Mouse (Mus musculus): ENCODE measurements around the gene Onecut1.

The Onecut1 gene

GRCm38 (mm10) chr9:74911430-74911829 lies 49.7 kb downstream of the Onecut1 start:
- no peak for DNase-seq (ENCODE audit: low read depth, low spot score)

GRCm38 (mm10) chr9:74911919-74912318 lies 50.2 kb downstream of the Onecut1 start:
- DNase-seq (ENCODE audit: low read depth, low spot score), result no peak

- no peak for DNase-seq (ENCODE audit: low read depth, low spot score)
These were observed 51.1 kb downstream of the Onecut1 start for GRCm38 (mm10) chr9:74912619-74913376.

DNA sequence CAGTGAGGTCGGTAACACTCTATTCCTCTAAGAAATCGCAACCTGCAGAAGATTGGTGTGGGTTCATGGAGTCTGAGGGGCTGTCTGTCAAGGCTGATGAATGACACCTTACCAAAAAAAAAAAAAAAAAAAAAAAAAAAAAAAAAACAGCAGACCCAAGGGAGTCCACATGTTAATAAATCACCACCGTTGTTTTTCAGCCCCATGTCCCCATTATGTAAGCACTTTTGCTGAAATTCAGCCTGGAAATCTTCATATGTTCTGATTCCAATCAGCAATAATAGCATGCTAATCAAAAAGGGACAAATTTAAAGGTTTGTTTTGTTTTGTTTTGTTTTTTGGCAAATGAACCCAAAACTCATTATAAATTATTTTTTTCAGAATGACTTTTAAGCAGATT lies 53.9 kb downstream of the Onecut1 start:
- no peak for DNase-seq (ENCODE audit: low read depth, low spot score)

- DNase-seq (ENCODE audit: low read depth, low spot score), result no peak
These were observed 58.7 kb downstream of the Onecut1 start for GRCm38 (mm10) chr9:74920450-74920849.

DNA sequence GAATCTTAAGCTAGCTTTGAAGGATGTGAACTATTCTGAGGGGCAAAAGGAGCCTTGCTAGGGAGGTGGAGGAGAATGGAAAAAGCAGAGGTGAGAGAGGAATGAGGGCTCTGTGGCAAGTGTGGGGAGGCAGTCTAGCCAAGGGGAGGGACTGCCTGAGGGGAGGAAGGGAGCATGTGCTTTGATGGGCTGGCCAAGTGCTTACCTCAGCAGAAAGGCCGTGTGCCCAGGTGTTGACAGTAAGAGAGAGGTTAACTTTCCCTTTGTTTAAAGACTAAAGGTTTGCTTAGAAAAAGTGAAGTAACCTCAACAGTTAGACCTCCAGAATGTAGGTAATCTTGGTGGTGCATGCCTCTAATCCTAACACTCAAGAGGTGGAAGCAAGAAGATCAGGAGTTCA lies 59.7 kb downstream of the Onecut1 start:
- DNase-seq (ENCODE audit: low read depth, low spot score), result no peak

- no peak for DNase-seq (ENCODE audit: low read depth, low spot score)
These were observed 61.2 kb downstream of the Onecut1 start for GRCm38 (mm10) chr9:74922884-74923283.

- DNase-seq (ENCODE audit: low read depth, low spot score), result no peak
These were observed 61.7 kb downstream of the Onecut1 start for GRCm38 (mm10) chr9:74923291-74923977.

DNA sequence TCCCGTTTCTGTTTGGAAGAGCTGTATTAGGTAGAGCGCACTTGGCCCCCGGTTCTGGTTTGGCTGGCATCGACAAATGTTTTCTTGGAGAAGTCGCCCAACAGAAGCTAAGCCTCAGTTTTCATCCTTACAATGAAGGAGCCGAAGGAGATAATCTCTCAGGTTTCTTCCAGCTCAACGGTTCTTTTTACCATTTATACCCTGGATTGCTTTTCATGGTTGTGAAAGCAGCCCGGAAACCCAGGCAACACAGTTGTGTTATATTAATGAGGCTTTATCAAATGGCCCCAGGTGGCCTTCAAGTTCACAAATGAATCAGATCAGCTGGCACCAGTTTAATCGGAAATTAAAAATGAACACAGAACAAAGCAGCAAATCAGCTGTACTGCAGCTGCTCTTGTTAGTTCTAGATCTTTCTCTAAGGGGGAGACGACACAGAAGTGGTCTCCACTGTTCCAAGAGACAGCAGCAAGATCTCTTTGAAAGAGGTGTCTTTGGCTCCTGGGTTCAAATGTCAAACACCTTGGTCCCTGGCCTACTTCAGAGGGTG lies 63.6 kb downstream of the Onecut1 start:
- DNase-seq (ENCODE audit: low read depth, low spot score), result no peak

DNA sequence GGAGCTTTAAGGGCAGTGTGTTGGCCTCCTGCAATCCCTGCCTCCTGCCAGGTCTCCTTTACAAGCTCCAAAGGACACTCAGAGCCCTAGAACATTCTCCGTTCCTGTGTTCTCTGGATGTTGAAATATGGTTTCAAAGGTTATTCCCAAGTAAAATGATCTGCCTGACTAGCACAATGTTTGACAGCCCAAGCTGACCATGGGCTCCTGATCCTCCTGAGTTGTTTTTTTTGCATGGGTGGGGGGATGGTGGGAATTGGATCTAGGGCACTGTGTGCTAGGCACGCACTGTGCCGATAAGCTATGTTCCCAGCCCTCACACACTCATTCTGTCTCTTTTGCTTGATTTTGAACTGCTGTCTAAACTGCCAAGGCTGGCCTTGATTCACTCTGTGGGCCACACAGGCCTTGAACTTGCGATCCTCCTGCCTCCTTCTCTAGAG lies 68.3 kb downstream of the Onecut1 start:
- no peak for DNase-seq (ENCODE audit: low read depth, low spot score)

DNA sequence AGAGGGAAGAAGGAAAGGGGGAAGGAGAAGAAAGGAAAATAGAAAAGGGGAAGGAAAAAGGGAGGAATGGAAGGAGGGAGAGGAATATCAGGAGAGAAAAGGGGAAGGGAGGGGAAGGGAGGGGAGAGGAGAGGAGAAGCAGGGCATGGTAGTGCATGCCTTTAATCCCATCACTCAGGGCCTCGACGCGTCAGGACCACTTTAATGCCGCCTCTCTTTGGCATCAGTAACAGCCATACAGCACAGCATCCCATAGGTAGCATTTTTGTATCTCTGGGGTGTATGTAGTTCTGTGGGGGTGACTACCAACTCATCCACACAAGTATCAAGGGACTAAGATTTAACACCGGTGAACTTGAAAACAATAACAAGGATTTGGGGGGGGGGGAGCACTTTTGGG lies 68.9 kb downstream of the Onecut1 start:
- DNase-seq (ENCODE audit: low read depth, low spot score), result no peak

- DNase-seq (ENCODE audit: low read depth, low spot score), result no peak
These were observed 73.6 kb downstream of the Onecut1 start for GRCm38 (mm10) chr9:74935289-74935688.

DNA sequence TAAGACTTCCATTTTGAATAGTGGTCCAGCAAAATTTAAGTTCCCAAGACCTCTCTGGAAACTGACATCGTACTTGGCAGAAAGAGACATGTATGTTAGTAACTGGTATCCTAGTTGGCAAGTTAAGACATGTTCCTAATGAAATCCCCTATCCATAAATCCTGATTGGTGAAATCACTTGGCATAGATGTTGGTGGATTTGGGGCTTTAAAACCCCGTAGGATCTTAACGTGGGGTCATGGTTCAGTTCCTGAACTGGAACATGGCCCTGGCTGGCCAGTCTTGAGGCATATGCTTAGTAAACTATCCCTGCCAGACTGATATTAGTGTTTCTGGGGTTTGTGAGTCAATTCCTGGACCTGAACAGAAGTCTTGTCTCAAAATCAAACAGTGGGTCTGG lies 76.0 kb downstream of the Onecut1 start:
- DNase-seq (ENCODE audit: low read depth, low spot score), result no peak

DNA sequence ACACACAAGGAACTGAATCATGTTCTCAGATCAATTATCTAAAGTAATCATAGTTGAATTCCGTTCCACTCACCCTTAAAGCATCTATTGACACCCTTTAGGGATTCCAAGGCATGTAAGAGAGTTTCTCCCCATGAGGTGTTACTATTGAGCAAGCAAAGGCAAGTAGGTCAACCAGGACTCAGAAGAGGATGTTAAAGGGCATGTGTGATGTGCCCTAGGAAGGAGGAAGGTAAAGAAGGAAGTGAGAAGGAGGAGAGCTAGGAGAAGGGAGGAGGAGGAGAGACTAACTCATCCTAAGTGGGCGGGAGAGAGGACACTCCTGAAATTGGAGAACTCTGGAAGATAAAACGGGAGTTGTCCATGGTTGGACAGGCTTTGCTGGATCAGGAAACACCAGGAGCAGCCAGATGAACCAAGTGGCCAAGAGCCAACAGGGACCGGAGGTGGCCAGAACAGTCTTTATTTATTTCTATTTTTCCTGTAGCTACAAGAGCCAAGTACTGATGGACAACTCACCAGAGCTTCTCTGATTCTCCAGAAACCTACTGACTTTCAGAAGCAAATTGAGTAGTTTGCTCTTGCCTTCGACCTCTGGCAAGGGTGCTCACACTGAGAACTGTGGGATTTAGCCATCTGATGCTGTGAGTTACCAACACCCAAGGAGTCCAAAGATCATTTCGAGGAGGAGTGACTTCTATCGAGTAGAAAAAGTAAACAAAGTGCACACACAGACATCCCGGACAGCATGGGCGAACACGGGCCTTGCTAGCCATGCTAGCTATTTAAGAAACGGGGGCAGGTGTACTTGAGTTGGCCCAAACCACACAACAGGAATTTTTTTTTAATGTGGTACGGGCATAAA lies 77.2 kb downstream of the Onecut1 start:
- DNase-seq (ENCODE audit: low read depth, low spot score), result no peak

Measured in retina, postnatal 7 days (tissue).